Mouse (Mus musculus) G1E (cell line): ENCODE measurements around the gene Slco1a5.

Experiments
- CTCF ChIP-seq: IDR thresholded peaks from 2 replicates; pipeline ENCODE4 v1.5.1; 2012; ENCODE audit warnings: low read depth, low read length, inconsistent platforms, mixed read lengths
- GATA1 ChIP-seq: IDR thresholded peaks from 2 replicates; pipeline ENCODE4 v1.6.1; 2012; ENCODE audit warnings: borderline replicate concordance, low read length, inconsistent platforms, mixed read lengths
- TAL1 ChIP-seq: conservative IDR thresholded peaks from 2 replicates; pipeline ENCODE4 v1.6.1; 2012; ENCODE audit warnings: low read depth, low read length, inconsistent platforms, mixed read lengths

DNA sequence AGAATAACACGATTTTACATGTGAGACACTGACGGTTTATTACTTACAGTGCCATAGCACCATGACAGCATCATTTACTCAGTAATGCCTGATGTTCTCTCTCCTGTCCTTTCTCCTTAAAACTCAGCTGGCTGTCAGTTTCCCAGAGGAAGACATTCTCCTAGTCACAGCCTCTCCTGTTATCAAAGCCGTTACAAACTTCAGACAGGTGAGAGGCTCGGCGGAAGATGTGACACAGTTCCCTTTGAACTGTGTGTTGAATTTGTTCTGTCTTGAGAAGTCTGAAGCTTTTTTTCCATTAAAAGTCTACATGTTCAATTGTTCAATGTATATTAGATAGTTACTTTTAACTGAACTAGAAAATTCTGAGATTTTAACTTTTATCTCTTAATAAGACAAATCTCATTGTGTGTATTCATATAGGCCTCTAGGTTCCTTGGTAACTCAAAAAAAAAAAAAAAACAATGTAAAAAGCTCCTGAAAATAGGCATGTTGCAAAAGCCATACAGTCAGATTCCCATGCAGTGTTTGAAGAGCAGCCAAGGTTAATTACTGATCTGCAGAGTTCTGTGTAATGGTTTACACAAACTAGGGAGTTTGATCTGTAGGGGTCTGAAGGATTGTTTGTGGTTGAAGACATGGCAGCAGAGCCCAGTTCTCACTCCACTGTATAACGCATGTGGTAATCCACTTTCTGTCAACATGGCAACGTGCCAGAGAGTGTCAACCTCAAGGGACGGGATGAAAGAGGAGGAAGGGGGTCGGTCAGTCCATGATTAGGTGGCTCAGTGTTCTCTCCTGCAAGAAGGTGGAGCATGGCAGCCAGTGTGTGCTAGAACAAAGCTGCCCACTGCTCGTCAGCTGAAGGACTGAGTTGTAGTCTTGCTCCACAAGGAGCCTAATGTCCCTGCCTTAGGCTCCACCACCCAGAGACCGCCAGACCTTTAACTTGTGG is 24.9 kb upstream of the Slco1a5 start:
- no peak for TF ChIP-seq CTCF
- no peak for TF ChIP-seq TAL1
- TF ChIP-seq GATA1, result no peak
